Mouse (Mus musculus) forebrain, embryonic 11.5 days (tissue): ENCODE data around the gene Csnk1e. TPM values are rescaled to one million over a fixed set of nuclear protein-coding genes. Genes with fewer than 3 reads are reported as not detected.

Experiments
- ATAC-seq: fragments of 200-750 bp; cut with Nextera tagmentation; replicated peaks from 2 replicates; pipeline ENCODE4 v1.8.0; 2017; ENCODE audit warnings: moderate TSS enrichment; ENCODE audit not compliant: low FRiP score
- DNase-seq: peaks from one replicate; pipeline ENCODE4 v3.0.0-alpha.2; 2017; ENCODE audit warnings: low spot score
- H3K27ac ChIP-seq: fragments of 300-500 bp; sonication (generic); 2 replicates; pipeline ENCODE4 v1.5.1; 2014; ENCODE audit warnings: low read depth, low read length
- H3K27me3 ChIP-seq: fragments of 300-500 bp; sonication (generic); 2 replicates; pipeline ENCODE4 v1.6.1; 2014; ENCODE audit warnings: mild to moderate bottlenecking, low read length, mixed read lengths; ENCODE audit not compliant: control insufficient read depth, insufficient read depth
- H3K36me3 ChIP-seq: fragments of 300-500 bp; sonication (generic); 2 replicates; pipeline ENCODE4 v1.6.1; 2014; ENCODE audit warnings: mild to moderate bottlenecking, low read length, moderate library complexity, mixed read lengths; ENCODE audit not compliant: control insufficient read depth, insufficient read depth
- H3K4me1 ChIP-seq: fragments of 300-500 bp; sonication (generic); replicated peaks from 2 replicates; pipeline ENCODE4 v1.6.1; 2014; ENCODE audit warnings: low read length, mixed read lengths; ENCODE audit not compliant: control insufficient read depth, insufficient read depth
- H3K4me2 ChIP-seq: fragments of 300-500 bp; sonication (generic); 2 replicates; pipeline ENCODE4 v1.6.1; 2014; ENCODE audit warnings: low read depth, mild to moderate bottlenecking, low read length, moderate library complexity, mixed read lengths; ENCODE audit not compliant: severe bottlenecking
- H3K4me3 ChIP-seq: fragments of 300-500 bp; sonication (generic); 2 replicates; pipeline ENCODE4 v1.5.1; 2014; ENCODE audit warnings: low read depth, low read length
- H3K9ac ChIP-seq: fragments of 300-500 bp; sonication (generic); 2 replicates; pipeline ENCODE4 v1.6.1; 2014; ENCODE audit warnings: low read length
- H3K9me3 ChIP-seq: fragments of 300-500 bp; sonication (generic); 2 replicates; pipeline ENCODE4 v1.6.1; 2016; ENCODE audit warnings: low read length, mixed read lengths; ENCODE audit not compliant: control insufficient read depth
- WGBS: fragments of 180-500 bp; shearing (Covaris S2); extraction: QIAGEN DNeasy Blood & Tissue Kit; methylation state at CpG from one replicate; pipeline ENCODE4 v1.1.7; 2014; 5-methylcytosine and 5-hydroxymethylcytosine counted together
- polyA plus RNA-seq: library from polyadenylated mRNA; unstranded; fragments of >200 nt; fragmentation: Nextera tagmentation; extraction: Ambion mirVana; gene quantifications from 2 replicates; pipeline ENCODE4 v1.2.1, GENCODE M21; 2014

Gene Csnk1e
- polyA plus RNA-seq, 1 experiment from 2014 or later, result 209 TPM

- WGBS, result 70% methylated on average over 6 of the region's 6 CpGs
- no peaks in the 10 kb centered on the region for H3K36me3 ChIP-seq
Observed at GRCm38 (mm10) chr15:79477227-79477626, 21.9 kb upstream of the Csnk1e start.

GRCm38 (mm10) chr15:79473638-79474355, 18.4 kb upstream of the Csnk1e start:
- Histone ChIP-seq H3K27me3 (no peaks in the 10 kb centered on the region), H3K4me1 (0 out of 2 replicates have a peak, but pooled peaks cover 2% of the 10 kb centered on the region), H3K9ac (no peak overlapping the region), H3K36me3 (no peaks in the 10 kb centered on the region), H3K4me2 (no peak overlapping the region), H3K4me3 (no peak overlapping the region), H3K9me3 (no peaks in the 10 kb centered on the region), H3K27ac (no peak overlapping the region)
- ATAC-seq (no peak), DNase-seq (no peak)
- WGBS, result 55% methylated on average over 12 of the region's 12 CpGs

More at GRCm38 (mm10) chr15:79477227-79477626, 21.9 kb upstream of the Csnk1e start:
- Histone ChIP-seq H3K9ac (no peak overlapping the region), H3K9me3 (no peaks in the 10 kb centered on the region), H3K4me2 (no peak overlapping the region), H3K27me3 (no peaks in the 10 kb centered on the region), H3K27ac (no peak overlapping the region), H3K4me3 (no peak overlapping the region), H3K4me1 (no peaks in the 10 kb centered on the region)
- ATAC-seq, result no peak
- DNase-seq, result no peak

GRCm38 (mm10) chr15:79473042-79473441, 17.7 kb upstream of the Csnk1e start:
- Histone ChIP-seq H3K27ac (no peak overlapping the region), H3K9me3 (no peaks in the 10 kb centered on the region), H3K36me3 (no peaks in the 10 kb centered on the region), H3K27me3 (no peaks in the 10 kb centered on the region), H3K4me3 (no peak overlapping the region), H3K4me1 (0 out of 2 replicates have a peak, but pooled peaks cover 2% of the 10 kb centered on the region), H3K9ac (no peak overlapping the region), H3K4me2 (no peak overlapping the region)
- ATAC-seq, result no peak
- no peak for DNase-seq
- 89% methylated on average over 5 of the region's 5 CpGs for WGBS

GRCm38 (mm10) chr15:79471095-79471494, 15.7 kb upstream of the Csnk1e start:
- Histone ChIP-seq H3K4me3 (no peak overlapping the region), H3K4me1 (peaks cover 2% of the 10 kb centered on the region; the same call in 1 of the 2 replicates), H3K36me3 (no peaks in the 10 kb centered on the region), H3K27ac (no peak overlapping the region), H3K9me3 (no peaks in the 10 kb centered on the region), H3K27me3 (no peaks in the 10 kb centered on the region), H3K9ac (no peak overlapping the region), H3K4me2 (peak overlapping the region; percentile 31; the same call in 1 of the 2 replicates)
- no peak for ATAC-seq
- no peak for DNase-seq
- 52% methylated on average over 10 of the region's 10 CpGs for WGBS

- no peak for DNase-seq
- 28% methylated on average over 17 of the region's 17 CpGs for WGBS
- H3K9ac ChIP-seq, result no peak overlapping the region; the same call in 1 of the 2 replicates
- peaks cover 2% of the 10 kb centered on the region; the same call in 1 of the 2 replicates for H3K4me1 ChIP-seq
- H3K4me3 ChIP-seq, result peak overlapping the region; percentile 14; the same call in 1 of the 2 replicates
- no peaks in the 10 kb centered on the region for H3K27me3 ChIP-seq
- H3K27ac ChIP-seq, result no peak overlapping the region
- no peak for ATAC-seq
- no peaks in the 10 kb centered on the region for H3K9me3 ChIP-seq
- H3K4me2 ChIP-seq, result peak overlapping the region; percentile 31; the same call in 1 of the 2 replicates
- no peaks in the 10 kb centered on the region for H3K36me3 ChIP-seq
Observed at GRCm38 (mm10) chr15:79470583-79470982, 15.2 kb upstream of the Csnk1e start.

- WGBS, result 72% methylated on average over 5 of the region's 5 CpGs
- Histone ChIP-seq H3K4me1 (peaks cover 2% of the 10 kb centered on the region; the same call in 1 of the 2 replicates), H3K36me3 (no peaks in the 10 kb centered on the region), H3K27me3 (no peaks in the 10 kb centered on the region), H3K9me3 (no peaks in the 10 kb centered on the region), H3K4me3 (no peak overlapping the region), H3K9ac (no peak overlapping the region), H3K27ac (no peak overlapping the region), H3K4me2 (no peak overlapping the region)
- ATAC-seq (no peak), DNase-seq (no peak)
Observed at GRCm38 (mm10) chr15:79469577-79469976, 14.2 kb upstream of the Csnk1e start.

- Histone ChIP-seq H3K9ac (peak overlapping the region; percentile 20; the same call in 1 of the 2 replicates), H3K27ac (no peak overlapping the region), H3K27me3 (no peaks in the 10 kb centered on the region), H3K4me1 (peaks cover 2% of the 10 kb centered on the region; the same call in 1 of the 2 replicates), H3K9me3 (no peaks in the 10 kb centered on the region), H3K4me2 (no peak overlapping the region), H3K36me3 (no peaks in the 10 kb centered on the region), H3K4me3 (no peak overlapping the region)
- ATAC-seq (peak; percentile 86), DNase-seq (peak; percentile 92)
- 6% methylated on average over 18 of the region's 18 CpGs for WGBS
Observed at GRCm38 (mm10) chr15:79466601-79467286, 11.4 kb upstream of the Csnk1e start.

- H3K4me1 ChIP-seq, result peaks cover 3% of the 10 kb centered on the region; the same call in 1 of the 2 replicates
- H3K36me3 ChIP-seq, result no peaks in the 10 kb centered on the region
- H3K27me3 ChIP-seq, result peaks cover 6% of the 10 kb centered on the region
- H3K4me2 ChIP-seq, result no peak overlapping the region
- no peak overlapping the region for H3K4me3 ChIP-seq
- no peak for DNase-seq
- 71% methylated on average over 6 of the region's 6 CpGs for WGBS
- H3K27ac ChIP-seq, result no peak overlapping the region
- no peaks in the 10 kb centered on the region for H3K9me3 ChIP-seq
- H3K9ac ChIP-seq, result no peak overlapping the region
- ATAC-seq, result no peak
Observed at GRCm38 (mm10) chr15:79456546-79456945, 1.2 kb upstream of the Csnk1e start.
